ENCODE assay signal across 21 mouse cellular contexts in the genomic region with DNA sequence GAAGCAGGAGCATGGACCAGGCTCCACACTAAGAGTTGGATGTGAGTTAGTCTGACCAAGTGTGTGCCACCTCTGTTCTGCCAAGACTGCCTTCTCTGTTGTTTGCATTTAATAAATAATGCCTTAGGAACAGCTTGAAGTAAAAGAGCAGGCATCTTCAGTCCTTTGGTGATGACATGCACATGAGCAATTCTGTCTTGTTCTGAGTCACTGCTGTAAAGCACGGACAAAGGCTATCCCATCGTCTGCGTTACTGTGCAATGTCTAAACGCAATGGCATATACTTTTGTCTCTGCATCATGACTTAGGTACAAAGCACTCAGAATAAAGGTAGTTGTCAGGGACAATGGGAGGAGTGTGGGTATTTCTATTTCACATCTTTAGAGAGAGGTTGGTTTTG. TPM values are rescaled to one million over a fixed set of nuclear protein-coding genes. Genes with fewer than 3 reads are reported as not detected.
"Had no signal": no experiment of that assay in that cellular context is flagged by ENCODE, and none has a peak within 500 bp of the region (broad histone marks: within the 10 kb centered on the region; RNA-seq: fewer than 3 reads in every experiment).

No protein-coding gene starts in this region.

- H3K9me3 ChIP-seq: liver, embryonic 15.5 days; lung, embryonic 15.5 days; midbrain, embryonic 13.5 days; midbrain, embryonic 15.5 days; neural tube, embryonic 12.5 days; stomach, embryonic 15.5 days had no signal

- DNase-seq: liver, postnatal 0 days; lung, adult 2 months; lung, postnatal 14 days; lung, postnatal 36 days; right cerebral cortex, postnatal 14 days; thymus, adult 2 months; thymus, postnatal 25 days; thymus, postnatal 4 days had no signal

- H3K4me3 ChIP-seq: liver, embryonic 15.5 days; lung, embryonic 15.5 days; megakaryocyte, embryonic 14.5 days; midbrain, embryonic 13.5 days; midbrain, embryonic 15.5 days; neural tube, embryonic 12.5 days; stomach, embryonic 15.5 days had no signal

- H3K9ac ChIP-seq: liver, embryonic 15.5 days; liver, postnatal 0 days; lung, embryonic 15.5 days; midbrain, embryonic 13.5 days; midbrain, embryonic 15.5 days; neural tube, embryonic 12.5 days; stomach, embryonic 15.5 days had no signal

- H3K27ac ChIP-seq: liver, embryonic 15.5 days; lung, embryonic 15.5 days; macrophage; midbrain, embryonic 13.5 days; midbrain, embryonic 15.5 days; neural tube, embryonic 12.5 days; stomach, embryonic 15.5 days; stomach, postnatal 0 days had no signal

- H3K36me3 ChIP-seq: liver, embryonic 15.5 days; lung, embryonic 15.5 days; midbrain, embryonic 13.5 days; midbrain, embryonic 15.5 days; neural tube, embryonic 12.5 days; stomach, embryonic 15.5 days had no signal

- H3K4me2 ChIP-seq: liver, embryonic 15.5 days; lung, embryonic 15.5 days; midbrain, embryonic 11.5 days; midbrain, embryonic 13.5 days; midbrain, embryonic 15.5 days; neural tube, embryonic 12.5 days; stomach, embryonic 15.5 days had no signal

RNA-seq across cellular contexts. Expression of gene Osbp2, which starts 3.9 kb away (rescaled TPM):
- total RNA-seq: megakaryocyte progenitor cell, adult 5-6 weeks; monocyte, adult 5-6 weeks; neutrophil, adult 5-6 weeks had no signal
- polyA plus RNA-seq: liver, postnatal 0 days had no signal

RNA-seq across cellular contexts. Expression of gene 4921536K21Rik, which starts 35.1 kb away (rescaled TPM):
- total RNA-seq: megakaryocyte progenitor cell, adult 5-6 weeks; monocyte, adult 5-6 weeks had no signal
- polyA plus RNA-seq: liver, embryonic 15.5 days; liver, postnatal 0 days had no signal
